Mouse (Mus musculus): ENCODE results near the gene Atp5e.

The Atp5e gene

DNA sequence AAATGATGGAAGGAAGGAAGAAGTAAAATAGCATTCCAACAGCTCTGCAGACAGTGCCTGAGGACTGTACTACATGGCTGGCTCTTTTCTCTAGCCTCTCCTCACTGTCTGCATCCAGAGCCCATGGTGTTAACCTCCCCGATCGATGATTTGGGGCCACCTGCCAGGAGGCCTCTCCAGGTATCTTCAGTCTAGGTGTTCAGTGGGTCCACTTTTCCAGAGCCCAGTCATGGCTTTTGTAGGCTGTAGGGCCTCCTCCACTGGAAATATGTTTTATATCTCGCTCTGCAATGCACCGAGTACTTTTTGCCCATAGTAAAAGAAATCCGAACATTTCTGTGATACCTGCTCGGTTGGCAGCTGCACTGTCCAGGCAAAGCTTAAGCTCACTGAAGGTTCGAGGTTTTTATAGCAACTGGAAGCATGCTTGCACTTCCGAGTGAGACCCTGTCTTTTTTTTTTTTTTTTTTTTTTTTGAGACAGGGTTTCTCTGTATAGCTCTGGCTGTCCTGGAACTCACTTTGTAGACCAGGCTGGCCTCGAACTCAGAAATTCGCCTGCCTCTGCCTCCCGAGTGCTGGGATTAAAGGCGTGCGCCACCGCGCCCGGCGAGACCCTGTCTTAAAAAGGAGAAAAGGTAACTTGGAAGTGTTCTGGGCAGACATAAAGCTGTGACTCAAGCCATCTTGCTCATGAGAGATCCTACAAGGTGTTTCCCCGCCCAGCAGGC, 48.7 kb downstream of the Atp5e start:
- DNase-seq (ENCODE audit: low spot score in 2 of 2), result no peak

DNA sequence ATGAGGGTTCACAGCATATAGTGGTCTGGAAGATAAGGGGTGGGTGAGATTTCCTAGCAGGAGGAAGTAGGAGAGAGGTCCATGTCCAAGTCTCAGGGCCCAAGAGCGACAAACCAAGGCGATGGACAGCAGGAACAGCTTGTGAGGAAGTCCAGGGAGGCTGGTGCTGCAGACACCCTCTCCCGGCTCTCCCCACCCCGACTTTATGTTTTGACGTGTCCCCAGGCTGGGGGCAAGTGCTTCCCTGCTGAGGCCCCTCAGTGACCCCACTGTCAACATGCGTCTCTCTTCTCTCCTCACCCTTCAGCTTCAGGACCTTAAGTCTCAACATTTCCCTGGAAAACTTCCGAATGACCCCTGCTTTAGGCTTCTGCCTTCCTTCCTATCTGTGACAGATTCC, 50.8 kb downstream of the Atp5e start:
- no peak for DNase-seq (ENCODE audit: low spot score in 2 of 2)
